Mouse (Mus musculus): Measurements from ENCODE around the gene Tln1. TPM values are rescaled to one million over a fixed set of nuclear protein-coding genes. Genes with fewer than 3 reads are reported as not detected.

Gene Tln1
- total and polyA plus RNA-seq, 3 experiments = 22.9 to 146 (median 112) TPM

DNA sequence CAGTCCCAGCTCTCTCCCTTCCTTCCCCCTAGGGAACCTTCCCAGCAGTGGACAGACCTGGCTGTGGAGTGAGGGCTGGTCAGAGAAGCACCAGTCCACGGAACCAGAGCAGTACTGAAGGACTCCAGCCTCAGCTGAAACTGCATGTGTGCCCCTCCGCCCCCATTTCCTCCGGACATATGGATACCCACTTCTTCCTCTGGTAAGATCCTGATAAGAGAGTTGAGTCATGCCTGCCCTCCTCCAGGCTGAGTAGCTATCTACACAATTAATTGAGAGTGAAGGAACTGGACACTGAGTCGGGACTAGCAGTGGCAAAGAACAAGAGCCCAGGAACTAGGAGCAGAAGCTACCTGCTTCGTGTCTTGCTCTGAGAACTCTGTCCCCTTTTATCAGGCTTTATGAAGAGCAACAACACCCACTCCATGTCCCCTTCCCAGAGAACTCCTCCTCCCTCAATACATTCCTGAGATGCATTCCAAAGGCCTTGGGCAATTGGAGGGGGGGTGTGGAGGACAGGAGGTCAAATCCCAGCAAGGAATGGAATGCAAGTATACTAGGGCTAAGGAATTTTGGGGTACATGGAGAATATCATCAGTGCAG lies 4.4 kb downstream of the Tln1 start:
- Histone ChIP-seq H3K4me3 (ENCODE audit: control insufficient read depth in 1 of 2, insufficient read depth in 1 of 2, low read depth in 2 of 2, low read length in 2 of 2) (peak overlapping the region; percentile 33 to 81; a peak in 3 of 4 replicates), H3K79me2 (ENCODE audit: control insufficient read depth, insufficient read depth, low read length, poor library complexity) (peaks cover 51% of the 10 kb centered on the region), H3K9ac (ENCODE audit: control insufficient read depth, low read depth, low read length, poor library complexity, severe bottlenecking) (peak overlapping the region; percentile 92), H3K27ac (ENCODE audit: control insufficient read depth, low read depth, low read length) (peak overlapping the region; percentile 92), H3K9me3 (replicated peaks; ENCODE audit: insufficient read depth, low read length) (no peaks in the 10 kb centered on the region), H3K27me3 (ENCODE audit: control insufficient read depth in 1 of 2, insufficient read depth in 2 of 2, low read length in 2 of 2) (no peaks in the 10 kb centered on the region), H3K36me3 (ENCODE audit: control insufficient read depth in 1 of 2, insufficient read depth in 2 of 2, low read length in 2 of 2) (peaks cover 18 to 32% of the 10 kb centered on the region in 2 experiments), H3K4me1 (ENCODE audit: control insufficient read depth in 1 of 2, insufficient read depth in 2 of 2, low read length in 2 of 2) (peaks cover 18 to 40% of the 10 kb centered on the region in 2 experiments)
- TF ChIP-seq SMC3 (IDR thresholded peaks at IDR 0.05; ENCODE audit: low read depth, low read length) (peak; percentile 8; the same call in 1 of the 2 replicates), NELFE (IDR thresholded peaks at IDR 0.05; ENCODE audit: low read depth, low read length) (peak; percentile 15; the same call in 1 of the 2 replicates), GATA1 (IDR thresholded peaks at IDR 0.05; ENCODE audit: low read depth, low read length) (peak; percentile 80), TBP (IDR thresholded peaks at IDR 0.05; ENCODE audit: low read depth, low read length) (0 out of 2 replicates have a peak, but pooled peaks have one; percentile 44), ZC3H11A (IDR thresholded peaks at IDR 0.05; ENCODE audit: low read depth, low read length) (no peak), USF1 (IDR thresholded peaks at IDR 0.05; ENCODE audit: low read depth, low read length) (no peak), TCF12 (IDR thresholded peaks at IDR 0.05; ENCODE audit: low read depth, low read length) (no peak), NRF1 (IDR thresholded peaks at IDR 0.05; ENCODE audit: insufficient read depth, low read depth, low read length, poor library complexity, severe bottlenecking) (no peak), EP300 (IDR thresholded peaks at IDR 0.05; ENCODE audit: low read depth in 1 of 2, low read length in 2 of 2) (peak; percentile 85 to 87), MEF2A (IDR thresholded peaks at IDR 0.05; ENCODE audit: extremely low read depth, insufficient replicate concordance, low read depth, low read length, poor library complexity, severe bottlenecking) (no peak), MAZ (IDR thresholded peaks at IDR 0.05; ENCODE audit: low read depth, low read length) (peak; percentile 69), ELF1 (IDR thresholded peaks at IDR 0.05; ENCODE audit: low read depth, low read length) (no peak), JUND (IDR thresholded peaks at IDR 0.05; ENCODE audit: low read depth, low read length) (peak; percentile 82; the same call in 1 of the 2 replicates), USF2 (IDR thresholded peaks at IDR 0.05; ENCODE audit: borderline replicate concordance in 1 of 2, insufficient read depth in 1 of 2, low read depth in 1 of 2, low read length in 2 of 2) (no peak), RAD21 (IDR thresholded peaks at IDR 0.05; ENCODE audit: low read depth, low read length) (no peak), BHLHE40 (IDR thresholded peaks at IDR 0.05; ENCODE audit: borderline replicate concordance, low read depth, low read length) (peak; percentile 40; the same call in 1 of the 2 replicates), MYC (IDR thresholded peaks at IDR 0.05; ENCODE audit: low read depth, low read length) (0 out of 2 replicates have a peak, but pooled peaks have one; percentile 27), GABPA (IDR thresholded peaks at IDR 0.05; ENCODE audit: low read depth, low read length) (no peak), MAFK (IDR thresholded peaks at IDR 0.05; ENCODE audit: borderline replicate concordance, low read depth, low read length) (no peak), MXI1 (IDR thresholded peaks at IDR 0.05; ENCODE audit: low read depth, low read length) (peak; percentile 38; the same call in 1 of the 2 replicates), CHD2 (IDR thresholded peaks at IDR 0.05; ENCODE audit: low read length) (no peak), POLR2A (IDR thresholded peaks at IDR 0.05; ENCODE audit: control insufficient read depth in 1 of 2, insufficient read depth in 1 of 2, low read depth in 1 of 2, low read length in 2 of 2, poor library complexity in 1 of 2) (peak in 1 of 2 experiments; percentile 32; a peak in 1 of 4 replicates), MYB (IDR thresholded peaks at IDR 0.05; ENCODE audit: low read depth, low read length) (no peak), TAL1 (IDR thresholded peaks at IDR 0.05; ENCODE audit: low read length) (peak; percentile 77), SIN3A (IDR thresholded peaks at IDR 0.05; ENCODE audit: low read length) (peak; percentile 61), ETS1 (IDR thresholded peaks at IDR 0.05; ENCODE audit: low read depth, low read length) (peak; percentile 89), MAX (IDR thresholded peaks at IDR 0.05; ENCODE audit: low read length) (0 out of 2 replicates have a peak, but pooled peaks have one; percentile 39), RCOR1 (IDR thresholded peaks at IDR 0.05; ENCODE audit: low read depth, low read length) (peak; percentile 51; the same call in 1 of the 2 replicates)
- DNase-seq (ENCODE audit: low read depth, low spot score) = peak; percentile 67

All from MEL (cell line).